Mouse (Mus musculus): Measurements from ENCODE around the gene Gas7. TPM values are rescaled to one million over a fixed set of nuclear protein-coding genes. Genes with fewer than 3 reads are reported as not detected.

The Gas7 gene
- total and polyA plus RNA-seq, 2 experiments from 2014 or later, result 4.8 to 23.2 TPM

GRCm38 (mm10) chr11:67633620-67634229 lies 178.5 kb downstream of the Gas7 start:
- H3K36me3 ChIP-seq (replicated peaks; ENCODE audit: control insufficient read depth, insufficient read depth, low read length), result no peaks in the 10 kb centered on the region
- H3K27me3 ChIP-seq (ENCODE audit: control insufficient read depth, insufficient read depth, low read length), result no peaks in the 10 kb centered on the region
- TF ChIP-seq CTCF (IDR thresholded peaks at IDR 0.05; ENCODE audit: low read depth) (no peak), EP300 (IDR thresholded peaks at IDR 0.05; ENCODE audit: low read depth) (no peak)
- no peak overlapping the region for H3K27ac ChIP-seq (ENCODE audit: low read depth)
- DNase-seq (ENCODE audit: low spot score), result no peak
- no peaks in the 10 kb centered on the region for H3K9me3 ChIP-seq (replicated peaks; ENCODE audit: control insufficient read depth, low read length)
- 70% methylated on average over 3 of the region's 3 CpGs for WGBS
- H3K4me2 ChIP-seq (ENCODE audit: low read depth, low read length), result no peak overlapping the region
- no peak overlapping the region for H3K4me3 ChIP-seq (ENCODE audit: low read depth, low read length)
- no peak for ATAC-seq (ENCODE audit: insufficient read depth, low read depth)
- H3K9ac ChIP-seq (replicated peaks; ENCODE audit: low read depth, low read length), result no peak overlapping the region
- H3K4me1 ChIP-seq (ENCODE audit: control insufficient read depth, insufficient read depth), result no peaks in the 10 kb centered on the region

- no peak for TF ChIP-seq CTCF (IDR thresholded peaks at IDR 0.05; ENCODE audit: low read depth)
- no peak for TF ChIP-seq EP300 (IDR thresholded peaks at IDR 0.05; ENCODE audit: low read depth)
- Histone ChIP-seq H3K36me3 (replicated peaks; ENCODE audit: control insufficient read depth, insufficient read depth, low read length) (no peaks in the 10 kb centered on the region), H3K4me2 (ENCODE audit: low read depth, low read length) (no peak overlapping the region), H3K4me3 (ENCODE audit: low read depth, low read length) (no peak overlapping the region), H3K9me3 (replicated peaks; ENCODE audit: control insufficient read depth, low read length) (no peaks in the 10 kb centered on the region), H3K27me3 (ENCODE audit: control insufficient read depth, insufficient read depth, low read length) (no peaks in the 10 kb centered on the region), H3K9ac (replicated peaks; ENCODE audit: low read depth, low read length) (no peak overlapping the region), H3K4me1 (ENCODE audit: control insufficient read depth, insufficient read depth) (no peaks in the 10 kb centered on the region), H3K27ac (ENCODE audit: low read depth) (no peak overlapping the region)
- DNase-seq (ENCODE audit: low spot score) (no peak), ATAC-seq (ENCODE audit: insufficient read depth, low read depth) (no peak)
- 46% methylated on average over 4 of the region's 4 CpGs for WGBS
Measured at GRCm38 (mm10) chr11:67636201-67636600, 181.0 kb downstream of the Gas7 start.

GRCm38 (mm10) chr11:67636905-67637586 lies 181.8 kb downstream of the Gas7 start:
- ATAC-seq (ENCODE audit: insufficient read depth, low read depth), result no peak

GRCm38 (mm10) chr11:67638401-67638800 lies 183.2 kb downstream of the Gas7 start:
- WGBS, result 76% methylated on average over 3 of the region's 3 CpGs
- ATAC-seq (ENCODE audit: insufficient read depth, low read depth) (no peak), DNase-seq (ENCODE audit: low spot score) (no peak)
- H3K4me3 ChIP-seq (ENCODE audit: low read depth, low read length), result no peak overlapping the region
- no peaks in the 10 kb centered on the region for H3K9me3 ChIP-seq (replicated peaks; ENCODE audit: control insufficient read depth, low read length)
- no peak overlapping the region for H3K27ac ChIP-seq (ENCODE audit: low read depth)
- no peaks in the 10 kb centered on the region for H3K36me3 ChIP-seq (replicated peaks; ENCODE audit: control insufficient read depth, insufficient read depth, low read length)
- H3K4me1 ChIP-seq (ENCODE audit: control insufficient read depth, insufficient read depth), result no peaks in the 10 kb centered on the region
- no peak overlapping the region for H3K4me2 ChIP-seq (ENCODE audit: low read depth, low read length)
- no peaks in the 10 kb centered on the region for H3K27me3 ChIP-seq (ENCODE audit: control insufficient read depth, insufficient read depth, low read length)
- no peak overlapping the region for H3K9ac ChIP-seq (replicated peaks; ENCODE audit: low read depth, low read length)
- TF ChIP-seq EP300 (IDR thresholded peaks at IDR 0.05; ENCODE audit: low read depth) (no peak), CTCF (IDR thresholded peaks at IDR 0.05; ENCODE audit: low read depth) (no peak)

More at GRCm38 (mm10) chr11:67636905-67637586, 181.8 kb downstream of the Gas7 start:
- Histone ChIP-seq H3K4me1 (ENCODE audit: control insufficient read depth, insufficient read depth) (no peaks in the 10 kb centered on the region), H3K27me3 (ENCODE audit: control insufficient read depth, insufficient read depth, low read length) (no peaks in the 10 kb centered on the region), H3K4me3 (ENCODE audit: low read depth, low read length) (no peak overlapping the region), H3K9me3 (replicated peaks; ENCODE audit: control insufficient read depth, low read length) (no peaks in the 10 kb centered on the region), H3K36me3 (replicated peaks; ENCODE audit: control insufficient read depth, insufficient read depth, low read length) (no peaks in the 10 kb centered on the region), H3K4me2 (ENCODE audit: low read depth, low read length) (no peak overlapping the region), H3K9ac (replicated peaks; ENCODE audit: low read depth, low read length) (no peak overlapping the region), H3K27ac (ENCODE audit: low read depth) (no peak overlapping the region)
- TF ChIP-seq CTCF (IDR thresholded peaks at IDR 0.05; ENCODE audit: low read depth), result no peak
- TF ChIP-seq EP300 (IDR thresholded peaks at IDR 0.05; ENCODE audit: low read depth), result no peak
- no peak for DNase-seq (ENCODE audit: low spot score)
- WGBS, result 72% methylated on average over 6 of the region's 6 CpGs

GRCm38 (mm10) chr11:67640299-67640698 lies 185.1 kb downstream of the Gas7 start:
- H3K4me1 ChIP-seq (ENCODE audit: control insufficient read depth, insufficient read depth), result no peaks in the 10 kb centered on the region
- TF ChIP-seq CTCF (IDR thresholded peaks at IDR 0.05; ENCODE audit: low read depth), result no peak
- TF ChIP-seq EP300 (IDR thresholded peaks at IDR 0.05; ENCODE audit: low read depth), result no peak
- no peak overlapping the region for H3K27ac ChIP-seq (ENCODE audit: low read depth)
- H3K27me3 ChIP-seq (ENCODE audit: control insufficient read depth, insufficient read depth, low read length), result no peaks in the 10 kb centered on the region
- H3K4me3 ChIP-seq (ENCODE audit: low read depth, low read length), result no peak overlapping the region
- ATAC-seq (ENCODE audit: insufficient read depth, low read depth), result no peak
- DNase-seq (ENCODE audit: low spot score), result no peak
- H3K9ac ChIP-seq (replicated peaks; ENCODE audit: low read depth, low read length), result no peak overlapping the region
- H3K4me2 ChIP-seq (ENCODE audit: low read depth, low read length), result no peak overlapping the region
- H3K36me3 ChIP-seq (replicated peaks; ENCODE audit: control insufficient read depth, insufficient read depth, low read length), result no peaks in the 10 kb centered on the region
- no peaks in the 10 kb centered on the region for H3K9me3 ChIP-seq (replicated peaks; ENCODE audit: control insufficient read depth, low read length)
- 80% methylated on average over 6 of the region's 6 CpGs for WGBS
